Mouse (Mus musculus) frontal cortex, postnatal 36 days (tissue): ENCODE data around the gene Ppil1.

Experiments
- DNase-seq, 2 experiments: peaks; one replicate each; pipeline ENCODE4 v3.0.0; 2022; ENCODE audit warnings: low spot score in 2 of 2

The Ppil1 gene

GRCm38 (mm10) chr17:29251608-29252390 is 12.2 kb downstream of the Ppil1 start:
- no peak for DNase-seq

GRCm38 (mm10) chr17:29251006-29251405 is 13.0 kb downstream of the Ppil1 start:
- peak in 1 of 2 experiments; percentile 35 for DNase-seq

DNA sequence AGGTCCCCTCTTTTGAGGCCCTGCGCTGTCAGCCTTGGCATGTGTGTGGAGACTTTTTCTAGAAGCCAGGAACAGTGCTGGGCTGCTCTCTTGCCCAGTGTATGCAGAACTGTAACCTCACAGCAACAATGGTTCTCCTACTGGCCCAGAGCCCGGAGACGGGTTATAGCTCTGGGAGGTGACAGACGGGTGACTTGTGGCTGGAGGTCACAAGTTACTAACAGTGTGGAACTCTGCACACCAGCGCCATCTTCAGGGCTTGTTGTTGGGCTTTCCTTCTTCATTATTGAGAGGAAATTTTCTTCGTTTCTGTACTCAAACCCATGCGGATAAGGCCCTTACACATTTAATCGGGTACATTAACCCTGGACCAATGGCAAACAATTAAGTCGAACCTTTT is 14.5 kb downstream of the Ppil1 start:
- DNase-seq = no peak

GRCm38 (mm10) chr17:29247881-29248280 is 16.1 kb downstream of the Ppil1 start:
- peak; percentile 54 to 55 for DNase-seq

GRCm38 (mm10) chr17:29246602-29247001 is 17.4 kb downstream of the Ppil1 start:
- DNase-seq = peak; percentile 44 to 60

DNA sequence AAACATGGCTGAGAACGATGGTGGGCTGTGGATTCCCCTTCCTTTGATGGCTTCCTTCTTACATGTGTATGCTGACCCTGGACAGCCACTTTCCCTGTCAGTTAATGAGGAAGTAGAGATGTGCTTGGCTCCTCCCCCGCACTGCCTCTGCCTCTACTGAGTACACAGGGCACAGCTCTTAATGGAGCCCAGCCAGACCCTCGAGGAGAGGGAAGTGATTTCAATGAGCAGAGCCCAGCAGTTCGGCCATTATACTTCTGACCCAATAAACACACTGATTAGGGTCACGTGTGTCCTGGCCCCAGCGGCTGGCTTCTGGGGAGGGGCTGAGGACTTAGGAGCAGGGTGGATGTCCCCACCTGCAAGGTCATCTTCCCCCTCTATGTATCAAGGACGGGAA is 18.3 kb downstream of the Ppil1 start:
- no peak for DNase-seq

GRCm38 (mm10) chr17:29244912-29245311 is 19.1 kb downstream of the Ppil1 start:
- no peak for DNase-seq

DNA sequence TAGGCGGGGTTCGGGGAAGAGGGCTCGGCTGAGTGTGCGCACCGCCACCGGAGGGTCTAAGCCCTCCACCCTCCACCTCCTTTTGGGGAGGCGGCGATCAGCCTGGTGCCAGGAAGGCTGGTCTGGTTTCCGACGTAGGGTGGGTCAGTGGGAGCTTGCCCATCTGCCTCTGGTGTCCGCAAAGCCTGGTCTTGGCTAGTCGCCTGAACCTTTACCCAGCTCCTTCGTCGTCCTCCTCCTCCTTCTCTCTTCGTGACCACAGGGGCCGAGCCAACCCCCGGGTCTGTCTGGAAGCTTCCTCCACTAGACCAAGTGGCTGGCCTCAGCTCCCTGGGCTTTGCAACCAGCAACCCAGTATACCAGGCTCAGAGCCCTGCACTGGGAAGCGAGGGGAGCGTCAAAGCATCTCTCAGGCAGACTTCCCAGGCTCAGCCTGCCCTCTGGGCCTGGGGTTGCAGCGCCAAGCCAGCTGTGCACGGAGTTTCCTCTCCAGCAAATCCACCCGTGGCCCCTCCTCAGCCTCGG is 25.5 kb downstream of the Ppil1 start:
- peak in 1 of 2 experiments; percentile 38 for DNase-seq

DNA sequence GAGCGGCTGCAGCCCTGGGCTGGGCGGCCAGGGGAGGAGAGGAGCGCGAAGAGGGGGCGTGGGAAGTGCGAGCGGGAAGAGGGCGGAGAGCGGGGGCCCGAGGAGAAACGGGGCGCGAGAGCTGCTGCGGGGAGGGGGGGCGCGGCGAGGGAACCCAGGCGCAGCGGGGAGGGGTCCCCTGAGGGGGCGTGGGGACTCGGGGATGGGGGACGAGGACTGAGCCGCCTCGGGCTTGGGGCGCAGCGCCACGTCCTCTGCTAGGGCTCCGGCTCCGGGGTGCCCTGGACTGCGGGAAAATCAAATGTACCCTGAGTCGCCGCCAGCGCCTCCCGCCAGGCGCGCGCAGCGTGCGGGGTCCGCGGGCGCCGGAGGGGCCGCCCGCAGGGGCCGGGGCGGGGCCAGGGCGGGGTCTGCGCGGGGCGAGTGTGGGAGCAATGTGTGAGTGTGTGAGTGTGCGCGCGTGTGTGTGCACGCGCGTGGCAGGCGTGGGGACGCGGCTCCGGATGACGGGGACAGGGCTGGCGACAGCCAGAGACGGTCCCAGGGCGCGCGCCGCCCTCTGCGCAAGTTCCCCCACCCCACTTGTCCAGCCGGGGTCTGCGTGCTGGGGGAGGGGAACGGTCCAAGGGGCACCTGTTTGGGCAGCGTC is 26.1 kb downstream of the Ppil1 start, which contains the start of gene Cpne5:
Cpne5 (minus strand) TSS at position 396 of the 649 bp plus-strand sequence.
- DNase-seq = peak in 1 of 2 experiments; percentile 53

GRCm38 (mm10) chr17:29237267-29237771 is 26.7 kb downstream of the Ppil1 start:
- no peak for DNase-seq

DNA sequence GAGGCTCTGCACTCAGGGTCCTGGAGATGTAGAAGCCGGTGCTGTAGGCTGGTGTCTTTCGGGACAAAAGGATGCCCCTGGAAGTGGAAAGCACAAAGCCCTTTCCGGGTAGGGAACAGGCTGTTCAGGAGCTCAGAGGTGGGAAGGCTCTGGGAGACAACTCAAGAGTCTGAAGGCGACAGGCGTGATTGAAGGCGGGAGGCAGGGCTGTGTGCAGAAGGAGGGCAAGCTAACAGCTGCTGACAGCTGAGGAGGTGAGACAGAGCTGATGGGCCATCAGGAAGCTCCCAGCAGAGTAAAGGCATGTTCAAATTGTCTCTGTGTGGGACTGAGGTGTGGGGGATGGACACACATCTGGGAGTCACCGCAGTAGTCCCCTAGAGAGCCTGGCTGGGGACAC is 27.9 kb downstream of the Ppil1 start:
- DNase-seq = peak in 1 of 2 experiments; percentile 30

- DNase-seq = no peak
Measured at GRCm38 (mm10) chr17:29231109-29231508, 32.9 kb downstream of the Ppil1 start.

- DNase-seq = no peak
Measured at GRCm38 (mm10) chr17:29220631-29221030, 43.4 kb downstream of the Ppil1 start.

GRCm38 (mm10) chr17:29218017-29218416 is 46.0 kb downstream of the Ppil1 start:
- DNase-seq = no peak

DNA sequence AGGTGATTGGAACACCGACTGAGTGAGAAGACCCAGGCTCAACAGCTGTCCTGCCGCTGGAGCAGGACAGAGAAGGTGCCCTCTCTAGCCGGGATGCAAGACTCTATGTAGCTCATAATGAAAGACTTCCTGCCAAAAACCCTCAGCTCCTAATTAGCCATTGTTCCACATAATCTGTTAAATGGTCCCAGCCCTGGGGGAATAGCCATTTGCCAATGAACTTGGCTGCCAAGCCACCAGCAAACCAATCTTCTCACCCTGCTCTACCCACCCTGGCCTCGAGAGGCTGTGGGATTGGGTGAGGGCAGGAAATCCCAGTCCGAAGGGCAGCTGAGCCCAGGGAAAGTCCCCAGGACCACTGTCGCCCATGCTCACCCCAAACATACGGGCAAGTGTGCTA is 47.9 kb downstream of the Ppil1 start:
- DNase-seq = no peak

- DNase-seq = no peak
Measured at GRCm38 (mm10) chr17:29214655-29215054, 49.3 kb downstream of the Ppil1 start.

DNA sequence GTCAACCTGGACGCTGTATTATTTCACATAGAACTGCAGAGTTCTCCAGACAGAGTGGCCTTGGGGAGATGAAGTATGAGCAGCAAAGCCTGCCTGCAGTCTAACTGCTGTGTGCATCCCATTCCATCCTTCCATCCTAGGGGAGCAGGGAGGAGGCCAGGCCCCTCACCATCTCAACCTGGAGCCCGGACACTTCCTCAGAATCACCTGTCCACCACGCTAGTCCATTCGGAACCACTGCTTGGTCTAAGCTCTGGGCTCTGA is 49.9 kb downstream of the Ppil1 start:
- DNase-seq = no peak

DNA sequence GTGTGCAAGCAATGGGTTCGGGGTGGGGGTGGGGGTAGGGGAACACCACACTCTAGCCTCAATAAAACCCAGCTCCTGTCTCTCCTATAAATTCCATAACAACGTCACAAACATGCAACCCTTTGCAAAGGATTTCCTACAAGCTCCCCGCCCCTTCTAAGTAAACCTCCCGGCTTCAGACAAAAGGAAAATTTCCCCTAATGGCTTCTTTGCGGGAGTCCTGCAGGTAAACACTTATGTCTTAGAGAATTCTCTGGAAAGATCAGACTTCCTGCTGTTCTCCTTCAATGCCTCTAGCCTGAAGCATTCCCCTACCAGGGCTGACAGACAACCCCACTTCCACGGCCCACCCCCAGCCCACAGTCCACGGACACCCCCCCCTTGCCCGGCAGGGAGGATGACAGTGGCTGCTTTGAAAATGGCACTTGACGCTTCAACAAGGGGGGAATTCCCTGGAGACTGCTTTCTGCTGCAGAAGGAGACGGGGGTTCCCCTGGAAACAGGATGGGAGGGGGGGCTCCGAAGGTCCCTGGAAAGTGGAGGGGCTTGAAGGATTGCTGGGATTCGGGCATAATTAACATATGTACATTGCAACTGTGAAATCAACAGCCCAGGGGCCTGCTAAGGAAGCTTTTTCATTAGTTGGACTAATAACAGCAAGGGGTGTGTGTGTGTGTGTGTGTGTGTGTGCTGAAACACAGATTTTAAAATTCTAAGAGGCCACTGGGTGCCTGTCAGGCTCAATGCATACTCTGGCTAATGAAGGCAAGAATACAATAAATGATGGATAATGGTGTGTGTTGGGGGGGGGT is 50.4 kb downstream of the Ppil1 start:
- DNase-seq = no peak

DNA sequence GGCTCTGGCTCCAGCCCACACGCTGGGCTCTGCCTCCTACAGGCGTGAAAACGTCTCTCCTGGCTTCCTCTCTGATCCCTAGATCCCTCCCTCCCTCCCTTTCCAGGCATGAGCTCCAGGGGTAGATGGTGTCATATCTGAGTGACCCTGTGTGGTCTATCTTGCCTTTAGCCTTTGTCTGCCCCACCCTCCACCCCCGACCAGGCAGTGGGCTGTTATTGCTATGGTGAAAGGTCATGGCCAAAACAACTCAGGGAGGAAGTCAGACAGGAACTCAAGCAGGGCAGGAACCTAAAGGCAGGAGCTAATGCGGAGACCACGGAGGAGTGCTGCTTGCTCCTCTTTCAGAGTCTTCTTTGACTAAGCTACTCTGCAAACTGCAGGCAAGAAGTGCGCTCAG is 52.1 kb downstream of the Ppil1 start:
- no peak for DNase-seq

DNA sequence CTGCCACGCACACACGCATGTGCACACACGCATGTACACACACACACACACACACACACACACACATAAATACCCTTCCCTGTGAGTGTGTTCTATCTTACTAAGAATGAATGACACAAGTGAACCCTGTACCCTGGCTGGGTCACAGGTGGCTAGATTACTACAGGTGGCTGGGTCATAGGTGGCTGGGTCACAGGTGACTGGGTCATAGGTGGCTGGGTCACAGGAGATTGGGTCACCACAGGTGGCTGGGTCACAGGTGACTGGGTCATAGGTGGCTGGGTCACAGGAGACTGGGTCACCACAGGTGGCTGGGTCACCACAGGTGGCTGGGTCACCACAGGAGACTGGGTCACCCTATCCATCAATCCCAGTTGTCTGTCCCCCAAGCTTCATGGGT is 53.9 kb downstream of the Ppil1 start:
- DNase-seq = no peak

DNA sequence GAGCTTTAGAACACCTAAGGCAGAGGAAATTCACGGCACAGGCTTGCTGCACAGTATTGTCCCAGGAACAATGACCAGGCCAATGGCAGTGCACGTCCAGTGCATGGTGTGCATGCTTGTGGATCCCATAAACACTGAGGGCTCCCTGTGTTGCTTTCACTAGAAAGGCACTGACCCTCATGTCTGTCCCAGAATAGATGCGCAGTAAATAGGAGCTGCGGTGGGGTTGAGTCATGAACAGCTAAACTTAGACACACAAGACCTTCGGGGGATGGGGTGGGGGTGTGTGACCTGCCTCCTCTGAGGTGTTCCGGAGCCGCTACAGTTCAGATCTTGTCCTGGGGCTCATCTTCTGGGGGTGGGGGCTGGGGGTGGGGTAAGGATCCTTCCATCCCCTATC is 57.9 kb downstream of the Ppil1 start:
- no peak for DNase-seq

GRCm38 (mm10) chr17:29202604-29203003 is 61.4 kb downstream of the Ppil1 start:
- no peak for DNase-seq
